Mouse (Mus musculus) adrenal gland, adult 2 months (tissue): Measurements from ENCODE around the gene Mpp2. TPM values are rescaled to one million over a fixed set of nuclear protein-coding genes. Genes with fewer than 3 reads are reported as not detected.

Experiments used
- DNase-seq: peaks from one replicate; pipeline ENCODE4 v3.0.0; 2021
- polyA plus RNA-seq: library from polyadenylated mRNA; depleted of rRNA; stranded (reverse); fragments of >200 nt; gene quantifications from 2 replicates; pipeline ENCODE4 v1.2.3, GENCODE M21; 2012
- total RNA-seq, 2 experiments: library from RNA; stranded (reverse); gene quantifications; 2 replicates each; pipeline ENCODE4 v1.2.3; 2021

Gene Mpp2
- total and polyA plus RNA-seq, 3 experiments: 9.8 to 17.5 (median 12.3) TPM

GRCm38 (mm10) chr11:102036336-102036735 lies 52.0 kb downstream of the Mpp2 start:
- DNase-seq: no peak

DNA sequence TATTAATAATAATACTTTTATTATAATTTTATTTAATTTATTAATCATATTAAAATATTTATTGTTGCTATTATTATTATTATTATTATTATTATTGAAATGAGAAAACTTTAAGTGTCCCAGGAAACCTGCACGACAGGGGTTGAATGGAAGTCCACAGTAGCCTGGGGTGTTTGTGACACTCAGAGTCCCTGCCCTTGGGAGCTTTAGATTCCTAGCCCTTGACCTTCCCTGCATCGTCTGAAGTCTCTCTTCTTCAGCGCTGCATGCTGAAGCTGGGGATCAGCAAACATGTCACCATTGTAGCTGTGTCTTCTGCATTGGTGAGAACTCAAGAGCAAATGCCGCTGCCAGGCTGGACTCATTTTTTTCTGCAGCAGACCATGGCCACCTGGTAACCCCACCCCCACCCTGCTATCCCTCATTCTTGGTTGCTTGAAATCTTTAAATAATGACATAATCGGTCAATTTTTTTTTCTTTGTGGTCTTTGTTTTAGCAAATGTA lies 52.8 kb downstream of the Mpp2 start:
- DNase-seq: no peak

GRCm38 (mm10) chr11:102034887-102035286 lies 53.4 kb downstream of the Mpp2 start:
- no peak for DNase-seq

DNA sequence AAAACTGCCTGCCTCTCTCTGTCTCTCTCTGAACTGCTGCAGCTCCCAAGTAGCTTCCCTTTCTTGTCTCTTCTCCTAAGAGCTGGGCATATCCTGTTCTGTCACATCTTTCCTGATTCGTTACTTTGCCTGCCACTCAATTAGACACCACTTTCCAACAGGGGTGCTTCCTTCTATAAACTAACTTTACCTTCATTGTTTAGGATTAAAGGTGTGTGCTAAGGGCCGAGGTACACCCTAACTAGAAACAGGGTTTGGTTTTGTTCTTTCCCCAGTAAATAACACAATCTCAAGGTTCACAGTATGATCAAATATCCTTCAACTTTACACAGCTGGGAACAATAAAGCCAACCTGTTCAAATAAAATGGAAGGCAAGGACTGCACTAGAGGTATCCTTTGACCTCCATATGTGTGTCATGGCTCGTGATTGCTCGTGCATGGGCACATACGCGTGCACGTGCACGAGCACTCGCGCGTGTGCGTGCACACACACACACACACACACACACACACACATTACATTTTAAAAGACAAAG lies 55.2 kb downstream of the Mpp2 start:
- DNase-seq: no peak

DNA sequence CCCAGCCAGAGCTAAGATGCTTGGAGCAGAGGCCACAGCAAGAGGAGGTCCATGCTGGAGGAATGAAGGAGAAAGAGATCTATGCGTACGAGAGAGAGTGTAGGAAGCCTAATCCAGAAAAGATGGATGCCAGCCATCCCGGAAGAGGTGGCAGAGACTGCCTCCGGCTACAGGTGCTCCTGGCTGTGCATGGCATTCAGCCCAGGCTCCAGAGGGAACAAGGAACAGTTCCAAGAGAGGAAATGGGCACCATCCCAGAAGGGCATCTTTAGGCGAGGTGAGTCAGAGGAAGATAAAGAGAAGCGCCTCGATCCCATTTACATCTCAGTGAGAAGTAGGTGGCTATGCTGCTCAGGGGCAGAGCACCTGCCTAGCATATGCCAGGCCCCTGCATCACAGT lies 57.2 kb downstream of the Mpp2 start:
- no peak for DNase-seq

DNA sequence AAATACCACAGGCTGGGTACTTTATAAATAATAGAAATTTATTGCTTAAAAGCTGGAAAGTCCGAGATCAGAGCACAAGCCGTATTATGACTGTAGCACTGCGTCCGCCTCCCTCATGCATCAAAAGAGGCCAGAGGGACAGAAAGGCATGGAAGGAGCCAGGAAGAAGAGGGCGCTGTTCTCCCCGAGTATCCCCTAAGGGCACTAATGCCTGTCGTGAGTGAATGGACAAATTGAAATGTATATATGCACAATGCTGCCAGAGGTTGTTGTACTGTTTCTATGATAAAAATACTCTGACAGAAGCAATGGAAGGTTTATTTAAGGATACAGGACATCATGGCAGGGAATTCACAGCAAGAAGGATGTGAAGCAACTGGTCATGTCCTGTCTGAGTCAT lies 58.3 kb downstream of the Mpp2 start:
- no peak for DNase-seq

GRCm38 (mm10) chr11:102029304-102029703 lies 59.0 kb downstream of the Mpp2 start:
- DNase-seq: no peak

- DNase-seq: no peak
These were observed 60.1 kb downstream of the Mpp2 start, which contains the start of gene Mpp3 for GRCm38 (mm10) chr11:102028087-102028816. Gene Mpp3, minus strand, starts transcription at chr11:102028461.

- DNase-seq: peak; percentile 51
These were observed 60.8 kb downstream of the Mpp2 start for GRCm38 (mm10) chr11:102027361-102028017.

GRCm38 (mm10) chr11:102026694-102027360 lies 61.5 kb downstream of the Mpp2 start:
- DNase-seq: peak; percentile 87

DNA sequence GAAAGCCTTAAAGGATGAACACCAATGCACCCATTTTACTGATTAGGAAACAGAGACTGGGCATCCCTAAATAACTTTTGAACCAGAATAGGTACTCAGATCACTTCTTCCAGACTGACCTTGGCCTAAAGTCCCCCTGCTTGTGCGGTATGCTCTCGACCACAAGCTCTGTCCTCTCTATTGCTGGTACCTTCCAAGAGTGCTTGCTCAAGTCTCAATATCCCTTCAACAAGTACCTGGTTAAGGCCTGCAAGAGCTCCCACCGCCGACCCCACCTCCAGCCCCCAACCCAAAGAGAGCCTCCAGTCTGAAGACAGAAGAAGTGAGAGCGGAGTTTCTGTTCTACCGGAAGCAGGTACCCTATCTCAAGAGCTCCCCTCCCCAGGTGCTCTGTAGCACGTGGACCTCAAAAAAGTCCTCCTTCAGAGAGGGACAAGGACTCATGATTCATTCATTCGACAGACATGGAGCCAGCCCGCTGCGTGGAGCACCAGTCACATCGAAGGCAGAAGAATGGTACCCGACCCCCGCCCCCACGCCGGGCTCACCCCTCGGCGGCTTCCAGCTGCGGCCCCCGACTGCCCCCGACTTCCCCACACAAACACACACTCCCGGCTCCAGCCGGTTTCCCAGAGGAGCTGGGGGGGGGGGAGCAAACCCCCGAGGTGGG lies 62.2 kb downstream of the Mpp2 start:
- peak; percentile 45 for DNase-seq

DNA sequence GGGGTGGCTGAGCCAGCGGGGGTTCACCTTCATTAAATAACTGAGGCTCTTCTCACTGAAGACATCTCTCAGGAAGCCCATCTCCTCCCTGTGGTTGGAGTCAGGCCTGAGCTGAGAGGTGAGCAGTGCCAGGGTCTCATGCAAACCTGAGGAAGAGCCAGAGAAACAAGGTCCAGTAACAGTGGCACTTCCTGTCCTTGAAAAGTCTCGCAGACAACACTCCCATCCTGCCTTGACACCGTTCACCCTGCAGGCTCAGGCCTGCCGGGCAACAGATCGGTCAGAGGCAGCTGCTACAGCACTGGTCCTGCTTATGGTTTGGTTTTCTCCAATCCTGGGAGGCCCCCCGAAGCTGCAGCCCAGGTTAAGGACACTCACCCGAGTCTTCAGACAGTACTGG lies 63.0 kb downstream of the Mpp2 start:
- no peak for DNase-seq

- no peak for DNase-seq
These were observed 63.4 kb downstream of the Mpp2 start for GRCm38 (mm10) chr11:102024875-102025274.

GRCm38 (mm10) chr11:102024084-102024758 lies 64.1 kb downstream of the Mpp2 start:
- no peak for DNase-seq

DNA sequence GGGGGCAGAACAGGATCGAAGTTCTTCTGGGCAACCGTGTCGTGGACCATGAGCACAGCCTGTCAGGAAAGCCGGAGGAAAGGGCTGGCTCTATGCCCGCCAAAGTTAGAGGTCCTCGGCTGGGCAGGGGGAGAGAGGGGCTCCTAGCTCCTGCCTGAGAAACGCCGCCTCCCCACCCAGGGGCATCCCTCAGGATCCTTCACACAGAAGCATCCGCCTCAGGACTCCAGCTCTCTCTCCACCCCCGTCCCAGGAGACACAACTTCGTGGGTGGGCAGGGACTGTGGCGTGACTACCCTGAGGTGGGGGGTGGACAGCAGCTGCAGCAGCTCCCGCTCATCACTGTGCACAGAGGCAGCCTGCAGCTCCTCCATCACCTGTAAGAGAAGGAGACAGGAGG lies 64.9 kb downstream of the Mpp2 start:
- DNase-seq: no peak

DNA sequence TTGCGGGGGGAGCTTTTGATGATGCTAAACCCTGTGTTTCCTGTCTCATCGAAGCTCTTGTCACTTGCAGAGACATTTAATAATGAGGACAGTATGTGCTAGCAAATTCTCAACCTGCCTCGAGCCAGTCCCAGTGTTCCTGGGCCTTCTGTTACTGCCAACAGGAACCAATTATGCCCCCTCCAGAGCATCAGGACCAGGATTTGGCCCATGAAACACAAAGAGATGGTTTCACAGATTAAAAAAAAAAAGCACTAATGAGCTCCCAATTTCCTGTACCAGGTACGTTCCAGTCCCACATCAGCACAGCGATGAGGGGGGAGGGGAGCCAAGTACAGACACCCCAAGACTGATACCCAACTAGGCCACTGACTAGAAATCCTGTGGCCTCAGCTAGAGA lies 67.1 kb downstream of the Mpp2 start:
- no peak for DNase-seq

DNA sequence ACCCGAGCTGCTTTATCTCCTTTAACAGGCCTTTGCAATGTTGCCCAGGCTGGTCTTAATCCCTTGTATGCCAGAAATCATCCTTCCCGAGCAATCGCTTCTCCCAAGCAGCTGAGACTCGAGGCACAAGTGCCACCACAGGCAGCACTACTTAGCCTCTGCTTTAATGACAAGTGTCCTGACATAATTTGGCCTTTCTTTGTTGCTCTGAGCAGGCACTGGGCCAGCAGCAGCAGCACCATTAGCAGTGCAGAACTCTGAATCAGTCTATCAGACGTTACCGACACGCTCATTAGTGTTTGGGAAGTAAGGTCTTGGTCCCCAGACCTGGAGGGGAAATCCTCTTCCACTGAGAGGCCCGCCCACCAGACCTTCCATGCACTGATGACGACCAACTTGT lies 68.6 kb downstream of the Mpp2 start:
- no peak for DNase-seq

GRCm38 (mm10) chr11:102016136-102016535 lies 72.2 kb downstream of the Mpp2 start:
- no peak for DNase-seq

- DNase-seq: no peak
These were observed 72.8 kb downstream of the Mpp2 start for GRCm38 (mm10) chr11:102015472-102015871.

DNA sequence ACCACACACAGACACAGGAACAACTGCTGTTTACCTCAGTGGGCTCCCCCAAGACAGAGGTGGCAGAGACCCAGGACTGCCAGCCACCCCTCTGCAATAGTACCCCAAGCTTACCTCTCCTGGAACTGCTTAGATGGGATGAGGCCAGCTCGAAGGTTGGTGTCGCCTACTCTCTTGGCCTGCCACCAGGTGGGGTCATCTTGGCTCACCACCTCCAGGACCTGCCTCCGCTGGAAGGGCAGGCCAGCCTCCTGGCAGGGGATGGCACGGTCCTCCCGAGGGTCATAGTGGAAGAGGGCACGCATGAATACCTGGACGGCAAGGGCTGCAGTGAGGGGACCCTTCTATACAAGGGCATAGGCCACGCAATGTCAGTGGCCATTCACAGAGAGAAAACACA lies 75.1 kb downstream of the Mpp2 start:
- no peak for DNase-seq

GRCm38 (mm10) chr11:102011510-102011909 lies 76.8 kb downstream of the Mpp2 start:
- DNase-seq: no peak

- DNase-seq: no peak
These were observed 78.2 kb downstream of the Mpp2 start for GRCm38 (mm10) chr11:102010140-102010539.
